Mouse (Mus musculus) cortical plate, adult 2 months (tissue): ENCODE measurements around the gene 1700020A23Rik.

Experiments used
- CTCF ChIP-seq: fragments of 200-500 bp; IDR thresholded peaks from 2 replicates; pipeline ENCODE4 v1.5.1; 2011; ENCODE audit warnings: mild to moderate bottlenecking, control low read depth, low read length; ENCODE audit not compliant: insufficient read depth; ENCODE audit errors: extremely low read depth
- POLR2A ChIP-seq: fragments of 200-500 bp; IDR thresholded peaks from 2 replicates; pipeline ENCODE4 v1.6.1; 2011; ENCODE audit warnings: mild to moderate bottlenecking, low read length, control low read depth; ENCODE audit not compliant: insufficient read depth; ENCODE audit errors: extremely low read depth

DNA sequence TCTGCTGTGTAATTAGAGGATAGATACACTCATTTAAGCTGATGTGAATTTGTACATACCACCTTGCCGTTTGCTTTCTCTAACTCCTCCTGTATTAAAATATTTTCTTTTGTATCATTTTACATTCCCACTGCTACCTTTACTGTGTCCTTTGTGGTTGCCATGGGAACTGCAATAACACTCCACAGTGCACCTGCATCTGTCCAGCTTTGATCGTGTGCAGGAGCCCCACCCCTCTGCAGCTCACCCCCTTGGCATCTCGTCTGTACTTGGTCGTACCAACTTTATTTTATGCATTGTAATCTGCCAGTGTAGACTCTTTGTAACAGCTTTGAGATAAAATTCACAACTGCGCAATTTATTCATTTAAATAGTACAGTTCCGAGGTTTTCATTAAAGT, 21.2 kb upstream of the 1700020A23Rik start:
- TF ChIP-seq POLR2A, result no peak
- TF ChIP-seq CTCF, result no peak
